Mouse (Mus musculus) cerebellum, postnatal 36 days (tissue): ENCODE results near the gene Klkb1.
"Not testable (repeated sequence)": the region's sequence is repeated elsewhere in the genome, so short reads cannot be mapped to it uniquely, and the experiment has no call there.

ENCODE experiments used
- DNase-seq, 2 experiments: peaks; one replicate each; pipeline ENCODE4 v3.0.0; 2021 to 2022; ENCODE audit warnings: mixed read lengths in 2 of 2

The Klkb1 gene

DNA sequence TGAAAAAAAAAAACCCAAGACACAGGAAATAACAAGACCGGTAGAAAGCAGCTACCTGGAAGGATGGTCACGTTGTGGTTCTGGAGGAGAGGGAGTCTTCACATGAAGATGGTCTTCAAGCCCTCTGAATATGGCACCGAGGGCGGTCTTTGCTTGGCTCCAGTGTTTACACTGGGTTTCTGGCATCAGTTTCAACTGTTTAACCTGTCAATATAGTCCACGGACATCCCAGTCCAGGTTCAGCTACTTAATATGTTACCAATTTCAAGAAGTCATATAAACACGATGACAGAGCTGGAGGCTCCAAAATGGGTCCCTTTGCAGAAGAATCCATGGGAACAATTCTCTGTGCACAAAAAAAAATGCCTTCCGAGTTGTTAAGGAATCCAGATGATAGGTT lies at the start of gene Klkb1:
Gene Klkb1 (minus strand): TSS at position 173 of the 400 bp plus-strand sequence.
- DNase-seq, result no peak

DNA sequence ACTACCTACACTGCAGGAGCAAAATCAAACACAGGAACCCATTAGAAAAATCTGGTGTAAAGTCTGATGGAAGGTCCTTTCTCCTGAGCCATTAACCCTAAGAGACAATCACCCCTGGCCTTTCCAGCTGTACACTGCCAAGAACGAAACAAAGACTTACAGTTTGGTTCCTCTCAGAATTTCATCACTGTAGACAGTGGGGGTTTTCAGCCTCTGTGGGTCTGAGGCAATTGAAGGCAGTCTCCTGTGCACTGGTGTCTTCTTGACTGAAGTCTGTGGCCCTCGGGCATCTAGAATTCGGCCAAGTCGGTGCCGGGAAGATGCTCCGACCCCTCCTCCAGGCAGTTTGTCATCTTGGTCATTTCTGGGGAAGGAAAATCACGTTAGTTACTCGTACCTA lies 49.6 kb upstream of the Klkb1 start:
- no peak for DNase-seq

DNA sequence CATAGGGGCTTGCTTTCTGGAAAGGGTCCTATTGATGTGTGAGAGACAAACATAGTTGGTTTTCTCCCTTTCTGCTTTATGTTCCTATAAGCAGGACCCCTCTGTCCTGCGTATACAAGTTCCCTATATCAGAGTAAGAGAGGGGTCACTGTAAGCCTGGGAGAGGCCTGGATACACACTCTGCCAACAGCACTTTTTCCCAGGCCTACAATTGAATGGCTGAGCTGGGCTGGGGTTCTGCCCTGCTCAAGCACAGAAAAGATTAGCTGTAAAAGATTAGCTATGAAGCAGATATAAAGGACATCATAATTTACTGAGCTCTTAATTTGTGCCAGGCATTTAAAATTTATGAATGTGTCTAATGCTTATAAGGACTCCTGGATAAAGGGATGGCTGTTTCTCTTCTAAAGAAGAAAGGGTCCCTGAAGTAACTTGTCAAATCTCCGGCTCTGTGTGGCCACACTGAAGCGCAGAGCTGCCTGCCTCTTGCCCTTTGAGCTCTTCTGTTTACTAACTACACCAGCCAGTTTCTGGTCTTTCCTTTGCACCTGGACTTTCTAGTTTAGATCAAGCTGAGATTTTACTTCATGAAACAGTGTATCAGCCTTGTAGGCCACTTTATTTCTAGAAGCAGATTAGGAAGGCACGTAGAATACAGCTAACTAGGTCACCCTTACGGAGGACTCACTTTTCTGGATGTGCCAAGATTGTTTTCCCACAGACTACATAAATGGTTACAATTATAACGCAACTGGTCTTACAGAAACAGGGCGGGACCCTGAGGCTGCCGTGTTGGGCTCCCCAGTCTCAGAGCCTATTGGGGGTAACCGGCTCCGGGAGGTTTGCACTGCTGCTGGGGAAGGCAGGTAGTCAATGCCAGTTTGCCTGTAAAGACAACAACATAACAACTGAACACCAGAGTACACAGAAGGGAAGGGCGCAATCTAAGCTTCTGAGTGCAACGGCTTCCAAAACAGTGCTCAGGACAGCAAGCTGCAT lies 47.3 kb upstream of the Klkb1 start:
- DNase-seq, result no peak

DNA sequence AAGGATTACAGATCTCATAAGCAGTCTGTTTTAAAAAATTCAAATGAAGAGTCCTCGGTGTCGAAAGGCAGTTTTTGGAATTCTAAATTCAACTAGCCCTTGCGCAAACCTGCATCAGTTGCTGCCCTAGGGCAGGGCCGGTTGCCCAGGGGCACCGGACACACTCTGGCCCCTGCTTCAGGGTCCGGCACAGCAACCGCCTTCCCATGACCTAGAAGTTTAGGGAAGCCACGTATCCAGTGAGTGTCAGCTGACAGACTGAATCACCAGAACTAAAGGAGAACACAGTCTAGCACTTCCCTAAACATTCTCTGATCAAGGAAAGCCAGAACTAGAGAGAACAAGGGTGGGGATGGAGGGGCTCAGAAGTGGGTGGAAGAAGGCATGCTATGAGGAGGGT lies 38.8 kb upstream of the Klkb1 start:
- no peak for DNase-seq

DNA sequence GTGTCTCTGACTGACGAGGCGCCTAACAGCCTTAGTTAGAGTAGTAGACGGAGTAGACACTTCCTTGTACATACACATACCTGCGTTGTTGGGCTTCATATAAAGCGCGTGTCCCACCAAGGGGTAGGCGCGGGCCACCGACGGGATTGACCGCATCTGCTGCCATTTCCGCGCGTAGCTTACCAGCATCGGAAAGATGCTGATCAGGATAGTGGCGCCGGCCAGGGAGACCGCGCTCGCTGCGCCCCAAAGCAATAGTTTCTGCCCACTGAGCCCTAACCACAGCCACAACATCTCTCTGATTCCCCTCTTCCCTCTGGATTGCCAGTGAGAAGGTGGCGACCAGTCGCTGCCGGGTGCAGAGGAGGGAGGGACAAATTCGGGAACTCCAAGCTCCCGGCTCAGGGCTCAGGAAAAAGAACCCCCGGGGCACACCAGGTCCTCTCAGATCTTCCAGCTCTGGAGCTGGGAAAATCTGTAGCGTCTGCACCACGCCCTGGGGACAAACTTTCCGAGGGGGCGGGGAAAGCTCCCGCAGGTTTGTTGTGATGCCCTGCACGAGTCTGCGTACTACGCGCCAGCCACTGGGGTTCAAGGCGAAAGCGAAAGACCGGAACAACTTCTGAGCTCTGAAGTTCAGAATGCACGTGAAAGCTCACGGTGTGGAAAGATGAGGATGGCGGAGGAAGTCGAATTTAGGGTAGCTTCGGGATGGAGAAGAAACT lies 38.2 kb upstream of the Klkb1 start, which contains the start of gene Cyp4v3:
Gene Cyp4v3 (minus strand): TSS at position 532 of the 725 bp plus-strand sequence.
- peak; percentile 16 to 17 for DNase-seq

DNA sequence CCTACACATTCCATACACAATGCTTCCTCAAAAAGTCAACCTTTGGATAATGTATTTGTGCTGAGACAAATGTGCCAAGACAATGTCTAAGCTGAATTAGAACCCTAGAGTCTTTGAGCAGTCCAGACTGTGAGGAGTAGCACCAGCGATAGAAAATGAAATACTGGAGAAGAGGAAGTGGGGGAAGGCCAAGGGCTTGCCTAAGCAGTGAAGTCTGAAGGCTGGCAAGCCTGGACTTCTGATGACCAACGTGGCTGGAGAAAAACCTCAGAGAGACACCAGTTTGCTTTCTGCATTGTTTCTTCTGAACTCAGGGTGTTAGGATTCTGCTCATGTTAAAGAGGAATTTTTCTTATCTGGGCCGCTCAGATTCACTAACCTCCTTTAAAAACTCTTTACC lies 36.2 kb upstream of the Klkb1 start:
- no peak for DNase-seq

DNA sequence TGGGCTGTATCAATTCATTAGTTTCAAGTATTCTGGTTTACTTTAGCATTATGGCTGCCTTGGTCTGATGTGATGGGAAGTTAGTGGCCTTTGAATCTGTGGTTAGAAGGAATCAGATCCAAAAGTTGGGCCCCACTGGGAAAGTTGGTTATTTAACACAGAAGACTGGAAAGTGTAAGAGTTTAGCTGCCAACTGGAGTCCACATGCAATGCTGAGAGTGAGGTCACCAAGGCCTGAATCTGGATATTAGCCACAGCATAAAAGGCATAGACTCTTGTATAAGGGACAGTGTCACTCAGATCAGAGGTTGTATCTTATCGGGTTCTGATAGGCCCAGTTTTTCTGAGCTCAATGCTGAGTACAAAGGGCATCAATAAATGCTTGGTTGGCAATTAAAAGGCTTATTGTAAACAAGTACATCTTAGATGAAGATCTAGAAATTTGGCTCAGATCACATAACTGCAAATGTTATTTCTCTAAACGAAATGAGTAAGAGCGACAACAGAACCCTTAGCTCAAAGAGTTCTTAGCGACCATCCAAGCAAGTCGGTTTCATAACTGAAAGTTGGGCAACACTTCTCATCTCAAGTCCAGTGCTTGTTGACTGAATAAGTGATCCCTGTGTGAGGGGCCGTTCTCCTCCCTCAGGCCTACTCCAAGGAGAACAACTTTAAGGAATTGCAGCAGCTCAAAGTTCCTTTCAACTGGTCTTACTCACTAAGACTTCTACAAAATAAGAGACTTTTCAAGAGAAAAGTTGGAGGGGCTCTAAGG lies 34.7 kb upstream of the Klkb1 start:
- no peak for DNase-seq

DNA sequence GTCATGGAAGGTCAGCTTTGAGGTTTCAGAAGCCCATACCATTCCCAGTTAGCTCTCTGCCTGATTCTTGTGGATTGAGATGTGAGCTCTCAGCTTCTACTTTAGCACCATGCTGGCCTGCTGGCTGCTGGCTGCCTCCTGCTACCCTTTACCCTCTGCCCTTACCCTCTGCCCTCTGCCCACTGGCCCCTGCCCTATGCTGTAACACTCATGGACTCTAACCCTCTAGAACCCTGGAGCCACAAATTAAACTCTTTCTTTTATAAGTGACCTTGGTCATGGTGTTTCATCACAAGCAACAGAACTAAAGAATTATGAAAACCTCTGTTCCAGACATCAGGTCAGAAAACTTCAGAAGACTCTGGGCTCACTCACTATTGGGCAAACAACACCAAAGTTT lies 32.4 kb upstream of the Klkb1 start:
- not testable (repeated sequence) for DNase-seq

DNA sequence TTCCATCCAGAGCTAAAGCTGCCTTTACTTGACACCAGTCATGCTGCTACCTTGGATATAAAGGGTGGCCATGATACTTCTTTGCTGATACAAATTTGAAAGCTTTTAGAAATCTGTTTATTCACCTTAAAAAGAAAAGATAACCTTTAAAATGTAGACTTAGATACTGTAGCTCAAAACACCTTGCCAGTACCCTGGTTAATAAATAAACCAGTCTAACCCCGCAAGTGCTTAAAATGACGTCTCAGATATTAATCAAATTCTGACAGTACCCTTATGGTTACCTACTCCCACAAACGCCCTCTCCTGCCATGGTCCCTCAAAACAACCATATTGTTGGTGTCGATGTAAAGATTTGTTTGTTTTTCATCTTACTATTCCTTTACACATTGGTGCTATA lies 29.5 kb upstream of the Klkb1 start:
- DNase-seq, result no peak

DNA sequence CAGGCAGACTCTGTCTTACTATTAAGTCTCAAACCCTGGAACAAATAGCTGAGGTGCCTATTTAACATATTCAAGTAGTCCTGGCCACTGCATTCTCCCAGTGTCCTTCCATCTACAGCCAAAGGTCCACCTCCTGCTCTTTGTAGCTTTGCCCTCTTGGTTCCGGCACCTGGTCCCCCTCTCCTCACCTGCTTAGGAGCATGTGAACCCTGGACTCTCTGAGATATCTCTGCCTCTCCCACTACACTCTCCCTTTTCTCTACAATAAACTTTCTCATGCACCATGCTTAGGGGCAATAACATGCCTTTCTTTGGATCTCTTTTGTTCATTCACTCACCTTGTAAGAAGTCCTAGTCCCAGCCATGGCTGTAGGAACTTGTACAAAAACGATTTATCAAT lies 26.7 kb upstream of the Klkb1 start:
- no peak for DNase-seq

DNA sequence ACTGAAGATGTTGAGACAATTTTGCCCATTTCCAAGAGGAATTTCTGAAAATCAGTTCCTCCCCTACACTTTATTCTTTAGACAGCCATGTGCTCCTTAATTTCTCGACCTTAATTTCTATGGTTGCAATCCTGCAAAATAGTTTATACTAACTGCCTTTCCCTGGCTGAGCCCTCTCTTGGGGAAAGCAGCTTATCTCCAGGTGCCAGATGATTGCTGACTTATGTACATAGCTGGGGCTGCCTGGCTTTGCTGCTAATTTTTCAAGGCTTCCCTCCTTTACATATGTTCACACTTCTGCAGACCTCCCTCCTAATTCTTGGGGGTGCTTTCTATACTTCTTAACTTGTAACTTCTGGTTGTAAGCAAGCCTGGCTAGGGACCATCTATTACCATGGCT lies 26.3 kb upstream of the Klkb1 start:
- no peak for DNase-seq

DNA sequence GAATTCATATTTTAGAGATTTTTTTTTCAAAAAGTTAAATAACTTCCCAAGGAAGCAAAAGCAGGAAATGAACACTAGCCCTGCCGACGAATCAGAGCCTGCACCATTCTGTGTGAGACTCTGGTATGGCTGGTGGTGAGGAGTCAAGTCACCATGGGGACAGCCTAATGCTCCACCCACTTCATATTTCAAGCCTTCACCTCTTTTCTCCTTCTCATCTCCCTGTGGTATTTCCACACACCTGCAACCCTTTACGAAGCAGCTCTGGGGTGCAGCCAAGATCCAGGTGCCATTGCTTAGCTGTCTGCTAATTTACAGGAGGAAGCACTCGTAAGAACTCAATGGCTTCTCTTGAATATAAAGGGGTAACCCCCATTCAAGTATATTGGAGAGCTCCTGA lies 16.3 kb upstream of the Klkb1 start:
- no peak for DNase-seq

DNA sequence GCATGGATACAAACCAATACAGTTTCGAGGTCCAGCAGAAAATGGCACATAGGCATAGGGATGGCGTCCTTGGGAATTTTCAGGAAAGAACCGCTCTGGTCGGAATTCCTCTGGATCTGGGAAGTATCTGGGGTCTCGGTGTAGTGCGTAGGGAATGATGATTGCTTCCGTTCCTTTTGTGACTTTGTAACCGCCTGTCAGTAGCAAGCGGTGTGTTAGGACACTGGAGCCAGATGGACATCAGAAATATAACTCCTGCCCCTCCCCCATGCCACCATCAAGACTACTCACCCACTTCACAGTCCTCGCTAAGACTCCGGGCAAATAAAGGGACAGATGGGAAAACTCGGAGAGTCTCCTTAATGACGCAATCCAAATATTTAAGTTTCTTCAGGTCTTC lies 13.7 kb upstream of the Klkb1 start, which contains the start of gene Gm45753:
Gene Gm45753 (minus strand): TSS at position 101 of the 400 bp plus-strand sequence.
- no peak for DNase-seq

DNA sequence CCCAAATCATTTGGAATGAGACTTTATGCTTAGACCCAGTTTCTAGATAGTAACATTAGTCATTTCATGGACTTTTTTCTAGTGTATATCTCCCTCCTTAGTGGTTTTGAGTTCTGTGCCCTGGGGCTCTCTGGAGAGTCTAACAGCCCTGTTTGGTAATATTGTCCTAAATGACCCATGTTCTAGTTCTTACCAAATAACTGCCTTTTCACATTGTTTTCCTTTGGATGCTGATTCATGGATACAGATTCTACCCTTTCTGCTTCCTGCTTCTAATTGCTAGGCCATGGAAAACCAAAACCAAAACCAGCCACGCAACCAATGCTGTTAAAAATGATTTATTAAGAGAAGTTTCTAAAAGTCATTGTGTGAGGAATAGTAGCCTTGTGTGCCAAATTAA lies 10.8 kb upstream of the Klkb1 start:
- DNase-seq, result no peak

DNA sequence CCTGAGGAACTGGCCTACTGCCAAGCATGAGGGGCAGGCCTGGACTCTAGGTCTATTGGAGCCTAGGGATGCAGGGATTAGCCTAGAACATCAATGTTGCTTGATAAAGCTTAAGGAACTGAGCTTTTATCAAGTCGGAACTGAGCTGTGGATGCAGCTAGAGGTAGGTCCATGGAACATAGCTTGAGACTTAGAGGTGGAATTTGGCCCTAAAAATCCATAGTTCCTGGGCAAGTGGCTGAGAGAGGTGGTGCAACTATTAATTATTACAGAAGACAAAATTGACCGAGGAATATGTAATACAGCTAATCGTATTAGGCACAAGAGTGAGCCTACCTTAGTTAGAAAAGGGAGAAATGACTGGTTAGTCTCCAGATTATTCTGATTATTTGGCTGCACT lies 9.7 kb upstream of the Klkb1 start:
- DNase-seq, result no peak

DNA sequence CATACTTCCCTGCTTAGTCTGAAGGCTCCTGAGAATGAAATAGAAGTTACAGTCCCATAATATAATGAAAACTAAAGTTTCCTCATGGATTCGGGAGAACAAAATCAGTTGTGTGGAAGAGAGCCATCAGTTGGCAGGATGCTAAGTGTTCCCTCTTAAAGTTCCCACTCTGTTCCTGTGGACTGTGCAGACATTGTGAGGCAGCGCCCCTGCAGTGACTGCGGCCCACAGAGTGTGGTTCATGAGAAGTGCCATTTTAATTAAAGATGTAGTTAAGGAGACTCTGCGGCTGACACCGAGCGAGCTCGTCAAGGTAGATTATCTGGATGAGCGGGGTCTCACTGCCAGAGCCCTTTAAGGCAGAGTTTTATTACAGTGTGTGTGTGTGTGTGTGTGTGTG lies 7.7 kb upstream of the Klkb1 start:
- DNase-seq, result no peak

DNA sequence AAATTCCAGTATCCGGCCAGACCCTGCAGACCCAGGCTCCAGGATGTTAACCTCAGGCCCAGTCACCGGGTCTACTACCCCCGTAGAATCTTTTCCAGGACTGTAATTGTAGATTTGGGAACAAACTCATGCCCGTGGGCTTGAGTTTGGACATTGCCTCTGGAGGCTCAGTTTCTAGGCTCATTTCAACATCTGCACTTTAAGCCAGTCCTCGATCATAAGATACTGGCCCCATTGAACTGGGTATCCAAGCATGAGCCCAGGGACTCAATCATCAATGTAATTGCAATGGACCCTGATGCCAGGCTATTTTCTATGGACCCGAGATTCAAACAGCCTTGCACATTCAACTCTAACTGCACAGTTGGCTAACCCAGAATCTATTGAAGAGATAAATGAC lies 617 bp upstream of the Klkb1 start:
- no peak for DNase-seq

DNA sequence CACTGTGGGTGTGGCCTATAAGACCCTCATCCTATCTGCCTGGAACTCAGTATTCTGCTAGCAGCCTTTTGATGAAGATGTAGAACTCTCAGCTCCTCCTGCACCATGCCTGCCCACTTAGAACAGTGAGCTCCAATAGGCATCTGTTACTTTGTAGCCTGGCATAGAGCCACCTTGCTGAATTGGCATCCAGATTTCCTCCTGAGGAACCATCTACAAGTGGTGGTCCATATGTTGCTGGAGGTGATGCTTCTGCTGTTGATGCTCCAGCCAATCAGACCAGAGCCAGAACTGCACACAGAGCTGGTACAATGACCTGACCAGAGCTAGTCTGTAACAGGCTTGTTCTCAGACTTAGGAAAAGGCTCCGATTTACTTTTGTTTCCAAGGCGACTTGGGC lies 2.9 kb downstream of the Klkb1 start:
- peak; percentile 42 to 43 for DNase-seq

DNA sequence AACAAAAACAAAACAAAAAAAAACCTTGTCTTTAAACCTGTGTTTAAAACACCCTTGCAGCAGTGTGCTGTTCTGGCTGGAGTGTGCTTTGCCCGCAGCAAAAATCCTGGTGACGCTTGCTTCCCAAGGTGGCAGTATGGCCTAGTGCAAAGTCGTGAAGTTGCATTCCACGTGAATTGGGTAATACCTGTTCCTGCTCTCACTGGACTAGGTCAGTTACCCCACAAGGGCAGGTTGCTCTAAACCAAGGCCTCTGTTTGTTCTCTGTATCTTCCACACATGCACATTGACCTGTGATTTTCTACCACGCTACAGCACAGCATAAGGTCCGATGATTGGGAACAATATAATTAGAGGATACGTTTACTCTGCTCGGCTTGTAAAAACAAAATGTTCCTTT lies 13.0 kb downstream of the Klkb1 start:
- no peak for DNase-seq

DNA sequence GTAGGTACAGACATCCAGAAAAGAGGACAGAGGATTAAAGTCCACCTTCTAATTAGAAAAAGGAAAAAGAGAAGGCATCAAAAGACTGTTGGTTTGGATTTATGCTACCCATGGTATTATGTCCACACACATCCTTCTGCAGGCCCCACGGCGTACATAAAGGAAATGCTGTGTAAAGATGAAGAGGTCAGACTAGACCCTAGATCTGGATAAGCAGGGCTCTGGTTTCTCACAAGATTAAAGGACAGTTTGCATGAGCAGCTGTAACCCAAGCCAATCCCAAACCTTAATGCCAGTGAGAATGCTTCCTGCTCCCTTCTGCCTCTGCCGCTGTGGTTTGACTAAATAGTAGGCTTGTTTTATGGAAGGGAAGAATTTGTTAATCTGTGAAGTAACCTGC lies 17.2 kb downstream of the Klkb1 start:
- no peak for DNase-seq

DNA sequence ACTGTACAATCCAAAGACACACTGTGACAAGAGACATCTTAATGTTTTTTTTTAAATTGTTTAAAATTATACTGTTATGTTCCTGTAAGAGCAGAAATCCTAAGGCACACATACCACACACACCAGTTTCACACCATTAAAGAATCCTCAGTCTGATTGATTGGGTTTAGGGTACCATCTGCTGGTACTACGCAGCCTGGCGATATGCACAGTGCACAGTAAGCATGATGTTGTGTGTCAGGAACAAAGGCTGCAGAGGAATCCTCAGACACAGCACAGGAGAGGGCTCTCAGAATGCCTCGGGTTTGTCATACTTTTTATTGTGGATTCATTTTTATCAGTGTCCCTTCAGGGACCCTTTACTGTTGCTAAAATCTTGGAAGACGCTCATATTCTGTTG lies 20.3 kb downstream of the Klkb1 start:
- DNase-seq, result no peak

DNA sequence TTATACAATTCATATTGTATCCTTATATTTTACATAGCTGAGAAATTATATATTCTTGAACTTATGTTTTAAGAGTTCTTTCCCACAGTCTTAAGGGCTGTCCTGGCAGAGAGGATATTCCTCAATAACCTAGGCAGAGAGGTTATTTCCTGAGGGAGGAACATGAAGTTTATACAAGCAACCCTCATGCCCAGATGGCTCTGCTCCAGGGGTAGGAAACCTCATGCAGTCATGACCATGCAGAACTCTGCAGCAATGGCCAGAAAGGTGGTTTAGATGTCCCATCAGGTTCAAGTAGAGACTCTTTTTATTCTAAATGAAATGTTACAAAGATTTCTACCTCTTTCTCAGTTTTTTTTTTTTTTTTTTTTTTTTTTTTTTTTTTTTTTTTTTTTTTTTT lies 25.6 kb downstream of the Klkb1 start:
- DNase-seq, result no peak

DNA sequence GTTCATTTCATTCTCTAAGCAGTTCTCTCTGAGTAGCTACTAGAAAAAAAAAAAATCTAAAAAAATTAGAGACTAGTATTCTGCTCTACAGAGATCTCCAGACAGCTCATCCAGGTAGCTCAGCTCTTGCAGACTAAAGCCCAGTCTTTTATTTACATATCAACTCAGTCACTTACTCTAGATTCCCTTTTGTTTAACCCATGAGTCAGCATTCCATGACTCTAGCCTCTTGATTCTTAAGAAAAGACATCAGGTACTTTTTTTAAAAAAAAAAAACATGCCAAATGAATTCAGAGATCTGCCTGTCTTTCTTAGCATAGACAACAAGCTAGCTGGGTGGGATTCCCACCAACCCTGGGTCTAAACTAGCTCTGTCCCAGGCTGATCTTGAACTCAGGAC lies 26.2 kb downstream of the Klkb1 start:
- no peak for DNase-seq
